Comparison of ENCODE assay signal across 9 mouse cellular contexts in genomic region chr8:85452328-85452727, GRCm38 (mm10). TPM values are rescaled to one million over a fixed set of nuclear protein-coding genes. Genes with fewer than 3 reads are reported as not detected.
A peak's percentile ranks its signal among the peaks of the same experiment; 100 is the strongest.
DNase-seq lines count a peak whose midpoint lies in the region; ATAC-seq lines count a peak whose summit lies in the region.
"Had no signal": no experiment of that assay in that cellular context is flagged by ENCODE, and none has a peak within 500 bp of the region (broad histone marks: within the 10 kb centered on the region; RNA-seq: fewer than 3 reads in every experiment).

No protein-coding gene starts in this region.

- no peak for ATAC-seq in kidney, embryonic 14.5 days (ENCODE audit: low FRiP score, low TSS enrichment)
- ATAC-seq in common myeloid progenitor, adult 5-6 weeks (replicated peaks; ENCODE audit: low read depth, poor library complexity, severe bottlenecking) = peak; percentile 57
- no peak for ATAC-seq in hindbrain, embryonic 12.5 days (ENCODE audit: low FRiP score)
- ATAC-seq in midbrain, embryonic 12.5 days (ENCODE audit: low FRiP score, low read depth) = no peak
- no peak for ATAC-seq in cerebellum, adult (ENCODE audit: insufficient number of reproducible peaks, low FRiP score, low TSS enrichment)

- H3K9me3 ChIP-seq in kidney, embryonic 14.5 days (ENCODE audit: control insufficient read depth, low read length) = no peaks in the 10 kb centered on the region
- no peaks in the 10 kb centered on the region for H3K9me3 ChIP-seq in hindbrain, embryonic 12.5 days (replicated peaks)
- no peaks in the 10 kb centered on the region for H3K9me3 ChIP-seq in midbrain, embryonic 12.5 days
- H3K9me3 ChIP-seq: megakaryocyte, embryonic 14.5 days had no signal

- H3K27ac ChIP-seq in kidney, embryonic 14.5 days (ENCODE audit: low read depth, low read length) = no peak overlapping the region
- H3K27ac ChIP-seq in hindbrain, embryonic 12.5 days = no peak overlapping the region
- H3K27ac ChIP-seq in midbrain, embryonic 12.5 days (replicated peaks) = no peak overlapping the region

- no peak for DNase-seq in kidney, adult 9 months
- DNase-seq in spleen, adult 18-20 months = no peak
- DNase-seq in adrenal gland, postnatal 25 days = no peak

- 20% methylated on average over 14 of the region's 14 CpGs for WGBS in kidney, embryonic 14.5 days
- 24% methylated on average over 12 of the region's 14 CpGs for WGBS in hindbrain, embryonic 12.5 days
- 22% methylated on average over 14 of the region's 14 CpGs for WGBS in midbrain, embryonic 12.5 days

- H3K36me3 ChIP-seq in kidney, embryonic 14.5 days (ENCODE audit: control insufficient read depth, insufficient read depth, low read length) = no peaks in the 10 kb centered on the region
- no peaks in the 10 kb centered on the region for H3K36me3 ChIP-seq in hindbrain, embryonic 12.5 days
- no peaks in the 10 kb centered on the region for H3K36me3 ChIP-seq in midbrain, embryonic 12.5 days

- no peaks in the 10 kb centered on the region for H3K27me3 ChIP-seq in kidney, embryonic 14.5 days (ENCODE audit: control insufficient read depth, insufficient read depth, low read length)
- H3K27me3 ChIP-seq in hindbrain, embryonic 12.5 days = no peaks in the 10 kb centered on the region
- no peaks in the 10 kb centered on the region for H3K27me3 ChIP-seq in midbrain, embryonic 12.5 days

- peak overlapping the region; percentile 31; the same call in 1 of the 2 replicates for H3K9ac ChIP-seq in kidney, embryonic 14.5 days (ENCODE audit: low read depth, low read length)
- no peak overlapping the region; the same call in 1 of the 2 replicates for H3K9ac ChIP-seq in hindbrain, embryonic 12.5 days
- peak overlapping the region; percentile 31; the same call in 1 of the 2 replicates for H3K9ac ChIP-seq in midbrain, embryonic 12.5 days (replicated peaks)

- H3K4me1 ChIP-seq in kidney, embryonic 14.5 days (ENCODE audit: control insufficient read depth, insufficient read depth, low read length) = peaks cover 3% of the 10 kb centered on the region; the same call in 1 of the 2 replicates
- H3K4me1 ChIP-seq in hindbrain, embryonic 12.5 days = peaks cover 6% of the 10 kb centered on the region
- peaks cover 14% of the 10 kb centered on the region for H3K4me1 ChIP-seq in midbrain, embryonic 12.5 days

- H3K4me3 ChIP-seq in kidney, embryonic 14.5 days (ENCODE audit: low read length) = no peak overlapping the region
- H3K4me3 ChIP-seq in hindbrain, embryonic 12.5 days = no peak overlapping the region
- H3K4me3 ChIP-seq in midbrain, embryonic 12.5 days = no peak overlapping the region
- H3K4me3 ChIP-seq: megakaryocyte, embryonic 14.5 days had no signal

- H3K4me2 ChIP-seq in kidney, embryonic 14.5 days (replicated peaks; ENCODE audit: low read depth, low read length) = peak overlapping the region; percentile 38
- H3K4me2 ChIP-seq in hindbrain, embryonic 12.5 days (replicated peaks) = peak overlapping the region; percentile 43
- H3K4me2 ChIP-seq in midbrain, embryonic 12.5 days (replicated peaks) = peak overlapping the region; percentile 40

RNA-seq across cellular contexts. Expression of gene 4921524J17Rik, which starts 19.7 kb away (rescaled TPM):
- 42.9 and 44.8 TPM in 2 replicates for polyA plus RNA-seq in kidney, embryonic 14.5 days (2014; fragmentation: Nextera tagmentation; extraction: Ambion mirVana)
- total RNA-seq in common myeloid progenitor, adult 5-6 weeks (2017) = 79.4 and 79.9 TPM in 2 replicates
- polyA plus RNA-seq in hindbrain, embryonic 12.5 days (2016; fragmentation: Nextera tagmentation; extraction: Ambion mirVana) = 42.8 and 46.6 TPM in 2 replicates
- 36.7 and 43.9 TPM in 2 replicates for polyA plus RNA-seq in midbrain, embryonic 12.5 days (2016; fragmentation: Nextera tagmentation; extraction: Ambion mirVana)
- total RNA-seq in adrenal gland, postnatal 25 days (2021) = 29.9 and 58.2 TPM in 2 replicates

RNA-seq across cellular contexts. Expression of gene Gpt2, which starts 40.0 kb away (rescaled TPM):
- 13.2 and 21.6 TPM in 2 replicates for polyA plus RNA-seq in kidney, embryonic 14.5 days (2014; fragmentation: Nextera tagmentation; extraction: Ambion mirVana)
- 1.1 and 3.7 TPM in 2 replicates for total RNA-seq in common myeloid progenitor, adult 5-6 weeks (2017)
- polyA plus RNA-seq in hindbrain, embryonic 12.5 days (2016; fragmentation: Nextera tagmentation; extraction: Ambion mirVana) = 44.4 and 44.8 TPM in 2 replicates
- 30.3 and 32.4 TPM in 2 replicates for polyA plus RNA-seq in midbrain, embryonic 12.5 days (2016; fragmentation: Nextera tagmentation; extraction: Ambion mirVana)
- 233 and 253 TPM in 2 replicates for total RNA-seq in adrenal gland, postnatal 25 days (2021)
